Mouse (Mus musculus): ENCODE measurements around the gene Hormad1. TPM values are rescaled to one million over a fixed set of nuclear protein-coding genes. Genes with fewer than 3 reads are reported as not detected.
"Not testable (repeated sequence)": the region's sequence is repeated elsewhere in the genome, so short reads cannot be mapped to it uniquely, and the experiment has no call there.

Gene Hormad1
- total RNA-seq (2021) = not detected
- long read RNA-seq, partial matches to known transcripts = 0 of 1 reads
- long read RNA-seq, other reads (novel, unspliced or antisense) = 1 of 1 reads

- DNase-seq (ENCODE audit: low spot score in 2 of 2) = no peak
Measured at GRCm38 (mm10) chr3:95559437-95559836, at the start of gene Hormad1. Hormad1 (plus strand) TSS chr3:95559677.

GRCm38 (mm10) chr3:95511611-95512180, 47.8 kb upstream of the Hormad1 start:
- DNase-seq (ENCODE audit: low spot score in 2 of 2) = no peak

- no peak for DNase-seq (ENCODE audit: low spot score in 2 of 2)
Measured at GRCm38 (mm10) chr3:95516614-95517041, 42.8 kb upstream of the Hormad1 start.

- peak; percentile 74 to 86 for DNase-seq (ENCODE audit: low spot score in 2 of 2)
Measured at GRCm38 (mm10) chr3:95517493-95517898, 42.0 kb upstream of the Hormad1 start.

- no peak for DNase-seq (ENCODE audit: low spot score in 2 of 2)
Measured at GRCm38 (mm10) chr3:95518891-95519290, 40.6 kb upstream of the Hormad1 start.

- DNase-seq (ENCODE audit: low spot score in 2 of 2) = no peak
Measured at GRCm38 (mm10) chr3:95519315-95519714, 40.2 kb upstream of the Hormad1 start.

- DNase-seq (ENCODE audit: low spot score in 2 of 2) = no peak
Measured at GRCm38 (mm10) chr3:95520100-95520499, 39.4 kb upstream of the Hormad1 start.

- no peak for DNase-seq (ENCODE audit: low spot score in 2 of 2)
Measured at GRCm38 (mm10) chr3:95521168-95521567, 38.3 kb upstream of the Hormad1 start.

GRCm38 (mm10) chr3:95523662-95524061, 35.8 kb upstream of the Hormad1 start:
- no peak for DNase-seq (ENCODE audit: low spot score in 2 of 2)

GRCm38 (mm10) chr3:95524673-95525072, 34.8 kb upstream of the Hormad1 start:
- no peak for DNase-seq (ENCODE audit: low spot score in 2 of 2)

- DNase-seq (ENCODE audit: low spot score in 2 of 2) = no peak
Measured at GRCm38 (mm10) chr3:95526111-95526510, 33.4 kb upstream of the Hormad1 start.

- DNase-seq (ENCODE audit: low spot score in 2 of 2) = no peak
Measured at GRCm38 (mm10) chr3:95526622-95527211, 32.8 kb upstream of the Hormad1 start, which contains the start of gene Ctss. Ctss (plus strand) TSS chr3:95526786.

GRCm38 (mm10) chr3:95529814-95530213, 29.7 kb upstream of the Hormad1 start:
- DNase-seq (ENCODE audit: low spot score in 2 of 2) = no peak

- no peak for DNase-seq (ENCODE audit: low spot score in 2 of 2)
Measured at GRCm38 (mm10) chr3:95531025-95531424, 28.5 kb upstream of the Hormad1 start.

- DNase-seq (ENCODE audit: low spot score in 2 of 2) = no peak
Measured at GRCm38 (mm10) chr3:95533364-95533763, 26.1 kb upstream of the Hormad1 start.

GRCm38 (mm10) chr3:95534927-95535326, 24.6 kb upstream of the Hormad1 start:
- DNase-seq (ENCODE audit: low spot score in 2 of 2) = no peak

- no peak for DNase-seq (ENCODE audit: low spot score in 2 of 2)
Measured at GRCm38 (mm10) chr3:95538936-95539335, 20.5 kb upstream of the Hormad1 start.

GRCm38 (mm10) chr3:95539837-95540236, 19.6 kb upstream of the Hormad1 start:
- no peak for DNase-seq (ENCODE audit: low spot score in 2 of 2)

GRCm38 (mm10) chr3:95541186-95541585, 18.3 kb upstream of the Hormad1 start:
- not testable (repeated sequence) for DNase-seq (ENCODE audit: low spot score in 2 of 2)

- DNase-seq (ENCODE audit: low spot score in 2 of 2) = no peak
Measured at GRCm38 (mm10) chr3:95542171-95542570, 17.3 kb upstream of the Hormad1 start.

- no peak for DNase-seq (ENCODE audit: low spot score in 2 of 2)
Measured at GRCm38 (mm10) chr3:95542981-95543380, 16.5 kb upstream of the Hormad1 start.

- DNase-seq (ENCODE audit: low spot score in 2 of 2) = no peak
Measured at GRCm38 (mm10) chr3:95550176-95550575, 9.3 kb upstream of the Hormad1 start.

GRCm38 (mm10) chr3:95553986-95554385, 5.5 kb upstream of the Hormad1 start:
- DNase-seq (ENCODE audit: low spot score in 2 of 2) = no peak

All from layer of hippocampus, postnatal 10 days (tissue).